Mouse (Mus musculus) hindbrain, embryonic 14.5 days (tissue): ENCODE data around the gene Dyrk4. TPM values are rescaled to one million over a fixed set of nuclear protein-coding genes. Genes with fewer than 3 reads are reported as not detected.

ENCODE experiments used
- ATAC-seq: fragments of 200-750 bp; cut with Nextera tagmentation; 2 replicates; pipeline ENCODE4 v1.8.0; 2017; ENCODE audit warnings: moderate number of reproducible peaks, mild to moderate bottlenecking, moderate TSS enrichment, moderate library complexity; ENCODE audit not compliant: low FRiP score
- DNase-seq: peaks from one replicate; pipeline ENCODE4 v3.0.0-alpha.2; 2015; ENCODE audit warnings: low spot score
- H3K27ac ChIP-seq: fragments of 300-500 bp; sonication (generic); 2 replicates; pipeline ENCODE4 v1.5.1; 2014; ENCODE audit warnings: mild to moderate bottlenecking, moderate library complexity
- H3K27me3 ChIP-seq: fragments of 300-500 bp; sonication (generic); 2 replicates; pipeline ENCODE4 v1.6.1; 2014; ENCODE audit warnings: mild to moderate bottlenecking, low read length, mixed read lengths; ENCODE audit not compliant: control insufficient read depth, insufficient read depth
- H3K36me3 ChIP-seq: fragments of 300-500 bp; sonication (generic); replicated peaks from 2 replicates; pipeline ENCODE4 v1.6.1; 2014; ENCODE audit not compliant: control insufficient read depth, insufficient read depth
- H3K4me1 ChIP-seq: fragments of 300-500 bp; sonication (generic); replicated peaks from 2 replicates; pipeline ENCODE4 v1.6.1; 2014; ENCODE audit warnings: antibody characterized with exemption, low read length, mixed read lengths; ENCODE audit not compliant: control insufficient read depth, insufficient read depth
- H3K4me2 ChIP-seq: fragments of 300-500 bp; sonication (generic); replicated peaks from 2 replicates; pipeline ENCODE4 v1.6.1; 2014; ENCODE audit warnings: mild to moderate bottlenecking, moderate library complexity
- H3K4me3 ChIP-seq: fragments of 300-500 bp; sonication (generic); replicated peaks from 2 replicates; pipeline ENCODE4 v1.5.1; 2014; ENCODE audit warnings: mild to moderate bottlenecking, low read length
- H3K9ac ChIP-seq: fragments of 300-500 bp; sonication (generic); 2 replicates; pipeline ENCODE4 v1.6.1; 2014
- H3K9me3 ChIP-seq: fragments of 300-500 bp; sonication (generic); 2 replicates; pipeline ENCODE4 v1.6.1; 2016; ENCODE audit warnings: low read length; ENCODE audit not compliant: control insufficient read depth
- WGBS: fragments of 180-500 bp; shearing (Covaris S2); extraction: QIAGEN DNeasy Blood & Tissue Kit; methylation state at CpG from one replicate; pipeline ENCODE4 v1.1.7; 2014; 5-methylcytosine and 5-hydroxymethylcytosine counted together
- polyA plus RNA-seq: library from polyadenylated mRNA; unstranded; fragments of >200 nt; fragmentation: Nextera tagmentation; extraction: Ambion mirVana; gene quantifications from 2 replicates; pipeline ENCODE4 v1.2.1, GENCODE M21; 2014

Dyrk4 gene
- polyA plus RNA-seq, 1 experiment from 2014 or later: 0.09 TPM

- Histone ChIP-seq H3K9me3 (no peaks in the 10 kb centered on the region), H3K9ac (peak within 1 kb of the TSS; percentile 66), H3K4me3 (peak within 1 kb of the TSS; percentile 69), H3K4me2 (peak within 1 kb of the TSS; percentile 94), H3K36me3 (peaks cover 23% of the 10 kb centered on the region), H3K27me3 (no peaks in the 10 kb centered on the region), H3K27ac (no peak within 1 kb of the TSS; the same call in 1 of the 2 replicates), H3K4me1 (peaks cover 16% of the 10 kb centered on the region)
- ATAC-seq (peak; percentile 98), DNase-seq (peak; percentile 96)
- under 1% methylated on average over 33 of the region's 33 CpGs for WGBS
Observed at GRCm38 (mm10) chr6:126939487-126940171, 18.0 kb upstream of the Dyrk4 start, which contains the start of the genes Rad51ap1 and D6Wsu163e. TSS of gene Rad51ap1 (minus strand) at chr6:126939587. TSS of gene D6Wsu163e (plus strand) at chr6:126939962.

GRCm38 (mm10) chr6:126938853-126939486, 17.3 kb upstream of the Dyrk4 start:
- DNase-seq (no peak), ATAC-seq (no peak)
- Histone ChIP-seq H3K4me1 (peaks cover 16% of the 10 kb centered on the region), H3K27me3 (no peaks in the 10 kb centered on the region), H3K9me3 (no peaks in the 10 kb centered on the region), H3K4me3 (peak overlapping the region; percentile 69), H3K4me2 (peak overlapping the region; percentile 94), H3K9ac (peak overlapping the region; percentile 57), H3K36me3 (peaks cover 17% of the 10 kb centered on the region), H3K27ac (no peak overlapping the region)
- under 1% methylated on average over 31 of the region's 31 CpGs for WGBS

- no peak for DNase-seq
- Histone ChIP-seq H3K36me3 (peaks cover 9% of the 10 kb centered on the region), H3K27me3 (no peaks in the 10 kb centered on the region), H3K27ac (no peak overlapping the region), H3K9ac (no peak overlapping the region), H3K4me2 (no peak overlapping the region), H3K4me1 (peaks cover 16% of the 10 kb centered on the region), H3K4me3 (peak overlapping the region; percentile 69; the same call in 1 of the 2 replicates), H3K9me3 (no peaks in the 10 kb centered on the region)
- WGBS: 88% methylated on average over 2 of the region's 2 CpGs
- no peak for ATAC-seq
Observed at GRCm38 (mm10) chr6:126938047-126938446, 16.4 kb upstream of the Dyrk4 start.

- Histone ChIP-seq H3K4me1 (no peaks in the 10 kb centered on the region), H3K9me3 (no peaks in the 10 kb centered on the region), H3K27me3 (no peaks in the 10 kb centered on the region), H3K27ac (no peak overlapping the region), H3K4me2 (no peak overlapping the region), H3K4me3 (no peak overlapping the region), H3K9ac (no peak overlapping the region), H3K36me3 (peaks cover 10% of the 10 kb centered on the region; the same call in 1 of the 2 replicates)
- WGBS: 92% methylated on average over 2 of the region's 2 CpGs
- ATAC-seq (no peak), DNase-seq (no peak)
Observed at GRCm38 (mm10) chr6:126932896-126933295, 11.3 kb upstream of the Dyrk4 start.

- WGBS: 82% methylated on average over 5 of the region's 5 CpGs
- no peaks in the 10 kb centered on the region for H3K27me3 ChIP-seq
- no peak overlapping the region for H3K4me2 ChIP-seq
- no peaks in the 10 kb centered on the region for H3K4me1 ChIP-seq
- no peak for DNase-seq
- no peaks in the 10 kb centered on the region for H3K36me3 ChIP-seq
- no peak overlapping the region for H3K4me3 ChIP-seq
- H3K9me3 ChIP-seq: no peaks in the 10 kb centered on the region
- no peak overlapping the region for H3K27ac ChIP-seq
- no peak overlapping the region for H3K9ac ChIP-seq
- ATAC-seq: no peak
Observed at GRCm38 (mm10) chr6:126914928-126915327, 6.7 kb downstream of the Dyrk4 start.

GRCm38 (mm10) chr6:126910727-126911126, 10.9 kb downstream of the Dyrk4 start:
- no peak for ATAC-seq
- 88% methylated on average over 4 of the region's 4 CpGs for WGBS
- no peak for DNase-seq
- Histone ChIP-seq H3K4me1 (no peaks in the 10 kb centered on the region), H3K9me3 (no peaks in the 10 kb centered on the region), H3K4me3 (no peak overlapping the region), H3K9ac (no peak overlapping the region), H3K36me3 (no peaks in the 10 kb centered on the region), H3K4me2 (no peak overlapping the region), H3K27me3 (no peaks in the 10 kb centered on the region), H3K27ac (no peak overlapping the region)

GRCm38 (mm10) chr6:126907876-126908275, 13.8 kb downstream of the Dyrk4 start:
- Histone ChIP-seq H3K27me3 (no peaks in the 10 kb centered on the region), H3K9me3 (no peaks in the 10 kb centered on the region), H3K36me3 (no peaks in the 10 kb centered on the region), H3K4me2 (no peak overlapping the region), H3K9ac (no peak overlapping the region), H3K4me3 (no peak overlapping the region), H3K27ac (no peak overlapping the region), H3K4me1 (no peaks in the 10 kb centered on the region)
- WGBS: 66% methylated on average over 3 of the region's 3 CpGs
- ATAC-seq (no peak), DNase-seq (no peak)

GRCm38 (mm10) chr6:126907378-126907777, 14.3 kb downstream of the Dyrk4 start:
- Histone ChIP-seq H3K36me3 (no peaks in the 10 kb centered on the region), H3K9me3 (no peaks in the 10 kb centered on the region), H3K27ac (no peak overlapping the region), H3K27me3 (no peaks in the 10 kb centered on the region), H3K4me3 (no peak overlapping the region), H3K4me2 (no peak overlapping the region), H3K9ac (no peak overlapping the region), H3K4me1 (no peaks in the 10 kb centered on the region)
- ATAC-seq: no peak
- 74% methylated on average over 4 of the region's 5 CpGs for WGBS
- no peak for DNase-seq

- Histone ChIP-seq H3K9me3 (no peaks in the 10 kb centered on the region), H3K36me3 (no peaks in the 10 kb centered on the region), H3K4me1 (no peaks in the 10 kb centered on the region), H3K4me2 (no peak overlapping the region), H3K27me3 (no peaks in the 10 kb centered on the region), H3K9ac (no peak overlapping the region), H3K4me3 (no peak overlapping the region), H3K27ac (no peak overlapping the region)
- no peak for DNase-seq
- WGBS: 92% methylated on average over 8 of the region's 8 CpGs
- ATAC-seq: no peak
Observed at GRCm38 (mm10) chr6:126877118-126877517, 44.5 kb downstream of the Dyrk4 start.
